Mouse (Mus musculus): ENCODE results near the gene Pfkfb2.

The Pfkfb2 gene

DNA sequence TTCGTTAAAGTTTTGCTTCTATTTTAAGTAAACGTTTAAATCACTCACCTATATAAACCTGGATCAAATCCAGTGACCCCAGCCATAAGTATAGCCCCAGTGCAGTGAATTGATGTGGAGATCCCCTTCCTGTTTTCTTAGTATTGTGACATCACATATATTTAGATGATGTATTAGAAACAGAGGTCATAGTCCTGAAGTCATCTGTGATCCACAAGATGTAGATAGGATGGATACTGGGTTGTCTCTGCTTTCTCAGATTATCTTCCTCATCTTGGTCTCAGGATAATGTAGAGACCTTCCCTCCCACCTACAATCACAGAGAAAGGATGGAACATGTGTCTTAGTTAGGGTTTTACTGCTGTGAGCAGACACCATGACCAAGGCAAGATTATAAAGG, at the start of gene Pfkfb2:
Gene Pfkfb2, minus strand, starts transcription at position 101 of the 400 bp plus-strand sequence.
- no peak for DNase-seq

DNA sequence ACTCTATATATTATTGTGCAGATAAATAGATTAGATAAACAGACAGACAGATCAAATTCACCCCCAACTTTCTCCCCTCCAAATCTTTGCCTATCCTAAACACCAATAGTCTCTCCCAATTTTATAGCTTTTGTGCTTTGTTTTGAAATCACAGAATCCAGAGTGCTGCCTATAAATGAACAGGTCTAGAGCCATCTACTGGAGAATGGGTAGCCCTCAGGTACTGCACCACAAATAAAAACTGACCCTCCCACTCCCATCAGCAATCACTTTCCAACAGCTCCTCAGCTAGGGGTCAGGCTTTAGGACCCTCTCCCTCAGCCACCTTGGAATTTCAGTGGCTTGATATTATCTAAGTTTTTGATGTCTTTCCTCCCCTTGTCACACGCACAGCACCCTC, 47.6 kb upstream of the Pfkfb2 start:
- no peak for DNase-seq

DNA sequence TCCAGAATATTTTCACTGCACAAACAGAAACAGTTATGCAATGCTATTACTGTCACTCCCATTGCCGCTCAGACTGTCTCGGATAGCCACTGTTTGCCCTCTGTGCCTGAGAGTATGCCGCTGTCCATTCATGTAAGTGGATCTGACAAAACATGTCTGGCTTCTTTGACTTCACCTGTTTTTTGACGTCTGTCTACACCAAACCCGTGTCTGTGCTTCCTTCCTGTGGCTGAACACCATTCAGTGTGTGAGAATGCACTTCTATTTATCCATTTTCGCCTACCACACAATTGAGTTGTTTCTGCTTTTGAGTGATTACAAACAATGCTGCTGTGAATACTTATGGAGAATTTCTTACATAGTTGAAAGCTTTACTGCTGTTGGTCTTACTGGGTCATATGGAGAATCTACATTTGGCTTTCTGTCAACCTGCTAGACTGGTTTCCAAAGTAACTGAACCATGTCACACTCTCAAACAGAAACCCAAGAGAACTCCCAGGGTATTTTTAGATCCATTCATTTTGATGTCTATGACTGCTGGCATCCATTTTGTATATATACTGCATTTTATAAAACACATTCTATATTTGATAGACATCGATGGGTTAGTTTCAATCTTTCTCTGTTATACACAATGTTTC, 46.8 kb upstream of the Pfkfb2 start:
- no peak for DNase-seq

DNA sequence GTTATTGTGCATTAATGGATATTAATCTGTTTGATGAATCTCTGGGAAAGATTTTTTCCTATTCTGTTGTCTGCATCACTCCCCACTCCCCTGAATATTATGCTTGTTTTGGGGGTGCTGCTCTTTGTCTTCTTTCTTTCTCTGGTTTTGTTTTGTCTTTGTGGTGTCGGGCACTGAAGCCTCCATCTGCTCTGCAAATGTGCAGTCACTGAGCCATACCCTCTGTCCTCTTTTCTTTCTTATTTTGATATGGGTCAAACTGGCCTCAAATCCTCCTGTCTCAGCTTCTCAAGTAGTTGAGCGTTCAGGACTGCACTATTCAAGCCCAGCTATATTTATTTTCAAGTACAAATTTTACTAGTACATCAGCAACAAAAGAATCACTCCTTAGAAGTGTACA, 46.2 kb upstream of the Pfkfb2 start:
- DNase-seq = no peak

DNA sequence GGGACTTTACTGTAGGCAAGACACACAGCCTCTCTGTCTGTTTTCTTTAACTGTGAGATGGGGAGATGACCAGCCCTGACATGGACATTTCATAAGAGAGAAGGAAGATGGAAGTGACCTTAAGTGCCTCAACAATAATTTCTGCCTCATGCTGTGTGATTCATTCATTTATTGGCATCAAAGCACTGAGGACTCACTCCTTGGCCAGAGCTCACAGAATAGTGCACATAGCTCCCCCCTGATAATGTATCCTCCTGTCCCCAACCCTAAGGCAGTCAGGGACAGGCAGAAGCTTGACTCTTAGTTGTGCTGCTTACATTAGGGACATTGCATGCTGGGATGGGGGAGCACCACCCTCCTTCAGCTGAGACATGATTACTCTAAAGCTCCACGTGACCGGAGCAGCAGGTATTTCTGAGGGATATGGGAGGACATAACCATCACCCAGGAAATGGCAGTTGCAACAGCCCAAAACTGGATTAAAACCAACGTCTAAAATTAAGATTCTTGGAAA, 42.0 kb upstream of the Pfkfb2 start:
- no peak for DNase-seq

DNA sequence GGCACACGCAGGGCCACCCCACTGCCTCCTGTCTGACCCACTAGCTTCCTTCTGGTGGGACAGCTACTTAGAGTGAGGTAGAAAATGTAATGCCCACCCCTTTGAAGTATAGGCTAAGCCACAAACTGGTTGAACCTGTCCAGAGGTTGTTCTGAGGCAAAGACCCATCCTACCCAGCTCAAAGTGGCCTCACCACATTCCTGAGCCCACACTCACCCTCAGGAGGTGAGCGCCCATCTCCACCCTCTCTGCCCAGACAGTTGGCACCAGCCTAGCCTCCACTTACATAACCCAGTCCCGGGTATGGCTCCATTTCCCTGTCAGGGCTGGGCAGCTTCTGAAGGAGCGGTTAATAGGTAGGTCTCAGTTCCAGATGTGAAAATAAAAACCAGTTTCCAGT, 41.4 kb upstream of the Pfkfb2 start:
- DNase-seq = peak in 1 of 2 experiments; percentile 20

DNA sequence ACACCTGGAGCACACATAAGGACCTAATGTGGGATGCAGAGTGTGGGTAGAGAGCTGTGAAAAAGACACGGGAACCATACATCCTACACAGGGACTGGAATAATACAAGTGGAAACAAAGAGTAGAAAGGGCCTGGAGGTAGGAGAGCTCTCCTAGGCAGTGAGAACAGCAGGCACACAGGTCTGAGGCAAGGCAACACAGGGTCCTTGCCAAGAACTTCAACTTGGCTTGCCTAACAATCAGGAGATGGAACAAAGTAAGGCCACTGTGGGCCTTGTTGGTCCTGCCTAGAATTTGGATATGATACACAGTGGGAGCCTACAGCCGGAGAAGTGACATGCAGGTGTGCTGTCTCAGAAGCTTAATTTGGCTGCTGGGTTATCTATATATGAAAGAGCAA, 40.9 kb upstream of the Pfkfb2 start:
- no peak for DNase-seq

DNA sequence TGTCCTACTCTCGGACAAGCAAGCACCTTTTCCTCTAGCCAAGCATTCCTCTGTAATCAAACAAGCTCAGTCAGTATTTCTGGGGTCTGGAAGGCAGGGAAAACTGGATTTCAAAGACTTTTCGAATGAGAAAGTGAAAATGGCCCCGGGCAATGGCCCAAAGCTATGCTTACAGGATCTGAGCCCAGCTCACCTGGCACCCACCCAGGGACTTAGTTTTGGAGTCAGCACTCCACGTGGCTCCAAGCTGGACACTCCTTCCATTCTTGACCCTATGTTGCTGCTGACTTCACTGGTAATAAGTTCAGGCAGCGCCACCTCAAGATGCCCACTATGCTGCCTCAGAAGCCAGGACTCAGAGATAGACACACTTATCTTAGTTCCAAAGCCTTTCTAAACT, 38.0 kb upstream of the Pfkfb2 start:
- DNase-seq = no peak

DNA sequence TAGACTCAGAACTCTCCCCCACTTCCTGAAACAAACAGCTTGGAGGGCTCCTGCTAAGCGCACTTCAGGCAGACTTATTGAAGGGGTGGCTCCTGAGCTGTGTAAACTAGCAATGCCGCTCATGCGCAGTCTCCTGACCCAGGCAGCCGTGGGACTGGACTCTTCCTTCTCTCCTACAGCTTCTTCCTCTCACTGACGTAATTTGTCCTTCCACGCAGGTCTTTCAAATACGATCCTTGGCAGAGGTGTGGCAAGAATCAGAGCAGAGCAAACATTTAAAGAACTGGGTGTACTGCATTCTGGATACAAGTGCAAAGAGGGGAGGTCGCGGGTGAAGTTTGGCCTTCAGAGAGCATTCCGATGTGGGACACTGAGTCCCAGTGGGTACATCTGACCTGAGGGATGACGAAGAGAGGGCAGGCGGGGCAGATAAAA, 35.0 kb upstream of the Pfkfb2 start:
- DNase-seq = no peak

DNA sequence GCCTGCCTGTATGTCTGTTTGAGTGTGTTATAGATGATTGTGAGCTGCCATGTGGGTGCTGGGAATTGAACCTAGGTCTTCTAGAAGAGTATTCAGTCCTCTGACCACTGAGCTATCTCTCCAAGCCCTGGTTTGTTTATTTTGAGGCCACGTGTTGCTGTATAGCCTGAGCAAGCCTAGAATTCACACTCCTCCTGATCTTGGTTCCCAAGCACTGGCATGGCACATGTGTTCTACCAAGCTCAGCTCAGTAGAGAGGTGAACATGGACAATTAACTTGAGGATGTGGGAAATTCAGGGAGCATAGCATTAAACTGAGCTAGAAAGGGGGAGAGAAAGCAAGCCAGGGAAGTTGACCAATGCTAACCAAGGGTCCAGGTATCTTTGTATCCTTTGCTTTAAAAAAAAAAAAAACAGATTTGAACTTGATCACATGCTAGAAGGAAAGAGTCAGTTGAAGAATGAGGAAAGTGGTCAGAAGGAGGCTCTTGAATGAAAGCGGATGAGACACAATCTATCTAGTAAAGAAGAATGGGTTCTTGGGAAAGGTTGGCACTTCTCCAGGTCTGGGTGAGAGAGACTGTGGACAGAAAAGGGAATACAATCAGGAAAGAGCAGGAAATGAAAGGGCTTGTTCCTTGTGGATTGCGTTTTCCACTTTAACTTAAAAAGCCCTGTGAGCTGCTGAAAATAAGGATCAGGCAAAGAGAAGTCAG, 33.1 kb upstream of the Pfkfb2 start:
- DNase-seq = no peak

DNA sequence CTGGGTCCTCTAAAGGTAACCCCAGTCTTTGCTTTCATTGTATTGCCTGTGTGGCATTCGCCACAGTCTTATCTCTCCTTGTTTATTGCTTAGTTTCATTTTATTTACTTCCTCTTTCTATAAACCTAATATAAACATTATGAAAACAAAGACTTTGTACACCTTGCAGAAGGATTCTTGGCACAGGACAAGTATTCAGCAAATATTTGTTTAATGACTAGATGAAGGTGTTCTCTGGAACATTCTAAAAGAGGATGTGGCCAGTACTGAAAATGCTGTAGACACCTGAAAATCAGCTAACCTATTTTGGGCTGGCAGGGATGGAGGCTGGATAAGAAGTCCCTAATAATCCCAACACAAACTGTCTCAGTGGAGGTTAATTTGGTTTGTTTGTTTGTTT, 32.5 kb upstream of the Pfkfb2 start:
- DNase-seq = no peak

DNA sequence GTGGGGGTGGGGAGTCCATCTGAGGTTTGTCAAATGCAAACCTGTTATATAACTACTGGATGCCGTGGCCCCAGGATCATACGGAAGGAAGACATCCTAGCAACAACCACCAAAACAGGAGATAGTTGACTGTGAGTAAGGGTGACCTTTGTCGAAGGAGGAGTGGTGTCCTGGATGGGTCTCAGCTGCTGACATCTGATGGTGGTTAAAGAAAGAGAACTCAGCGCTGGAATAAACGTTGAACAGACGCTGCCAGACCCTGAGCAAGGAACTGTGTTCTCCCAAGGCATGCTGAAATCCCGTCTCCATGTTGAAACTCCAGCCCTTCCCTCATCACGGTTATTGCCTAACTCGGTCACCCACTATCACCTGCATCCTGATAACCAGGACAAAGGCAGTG, 30.6 kb upstream of the Pfkfb2 start:
- no peak for DNase-seq

DNA sequence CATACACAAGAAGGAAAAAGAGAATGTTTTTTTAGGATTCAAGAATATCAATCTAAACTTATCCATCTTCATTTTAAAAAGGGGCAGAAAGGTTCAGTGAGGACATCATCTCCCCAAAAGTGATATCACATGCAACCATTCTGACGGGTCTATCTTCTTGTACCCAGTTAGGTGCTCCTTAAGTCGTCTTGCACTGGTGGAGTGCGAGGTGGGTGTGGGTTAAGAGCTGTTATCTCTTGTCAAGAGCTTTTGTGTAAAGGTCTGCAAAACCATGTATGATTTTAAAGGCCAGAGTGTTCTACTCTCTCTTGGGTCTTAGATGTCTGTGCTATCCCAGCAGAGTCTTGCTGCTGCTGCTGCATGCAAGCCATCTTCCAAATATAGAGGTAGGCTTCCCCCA, 17.8 kb upstream of the Pfkfb2 start:
- no peak for DNase-seq

DNA sequence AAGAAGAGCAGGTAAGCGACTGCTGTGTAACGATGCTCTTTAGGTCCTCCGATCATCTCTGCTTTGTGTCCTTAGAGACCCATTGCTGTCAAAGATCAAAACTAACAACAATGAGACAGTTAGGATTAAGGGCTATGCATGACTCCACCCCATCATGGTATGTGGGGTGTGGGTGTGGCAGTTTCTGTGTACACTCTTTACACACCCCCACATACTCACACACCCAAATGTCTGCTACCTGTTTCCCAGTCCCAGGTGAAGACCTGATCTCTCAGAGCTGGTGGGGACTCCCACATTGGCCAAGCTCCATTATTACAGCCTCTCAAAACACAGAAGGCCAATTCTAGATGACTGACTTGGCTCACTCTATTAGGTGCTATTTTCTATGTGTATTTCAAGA, 16.5 kb upstream of the Pfkfb2 start:
- no peak for DNase-seq

DNA sequence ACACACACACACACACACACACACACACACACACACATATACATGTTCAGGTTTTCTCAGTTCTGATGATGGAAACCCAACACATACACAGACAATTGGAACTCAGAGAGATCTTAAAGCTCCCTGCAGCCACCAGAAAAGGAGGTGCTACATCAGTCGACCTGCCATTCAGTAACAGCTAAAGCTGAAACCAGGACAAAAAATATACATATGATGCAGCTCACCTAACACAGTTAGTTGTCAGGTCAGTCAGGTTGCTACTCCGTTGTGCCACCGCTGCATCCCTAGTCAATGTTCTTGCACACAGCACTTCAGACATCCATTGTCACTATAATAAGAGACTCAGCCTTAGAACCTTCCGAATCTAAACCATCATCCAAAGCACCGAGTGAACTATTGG, 15.9 kb upstream of the Pfkfb2 start:
- no peak for DNase-seq

DNA sequence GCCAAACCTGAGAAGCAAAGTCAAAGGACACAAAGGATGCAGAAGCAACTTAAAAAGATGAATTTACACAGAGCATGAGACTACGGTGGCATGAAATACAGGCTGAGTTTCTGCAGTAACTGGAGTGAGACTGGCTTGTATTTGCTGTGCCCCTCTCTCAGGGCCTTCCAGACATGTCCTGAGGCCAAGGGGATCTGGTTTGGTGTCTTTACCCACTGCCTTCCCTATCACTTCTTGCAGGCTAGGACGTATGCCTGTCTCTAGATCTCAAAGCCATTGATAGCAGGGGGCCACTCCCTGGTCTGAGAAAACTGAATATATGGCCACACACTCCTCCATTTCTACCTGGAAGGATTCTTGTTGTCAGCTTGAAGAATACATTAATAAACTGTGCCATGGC, 15.2 kb upstream of the Pfkfb2 start:
- DNase-seq = no peak

DNA sequence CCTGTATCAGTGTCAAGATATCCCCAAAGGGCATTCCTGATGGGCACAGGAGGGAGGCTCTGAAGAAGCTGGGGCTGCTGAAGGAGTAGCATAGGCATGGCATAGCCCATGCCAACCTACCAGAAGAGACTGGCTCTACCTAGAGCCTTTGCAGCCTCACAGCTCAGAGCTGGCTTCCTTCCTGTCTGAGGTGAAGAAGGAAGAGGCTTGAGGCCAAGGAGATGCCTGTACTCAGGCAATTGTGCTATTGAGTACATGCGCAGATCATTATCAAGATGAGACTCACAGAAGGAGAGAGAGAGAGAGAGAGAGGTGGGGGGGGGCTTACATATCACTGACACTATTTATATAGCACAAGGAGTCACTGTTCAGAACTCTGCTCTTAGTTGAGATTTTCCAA, 14.7 kb upstream of the Pfkfb2 start:
- DNase-seq = no peak

DNA sequence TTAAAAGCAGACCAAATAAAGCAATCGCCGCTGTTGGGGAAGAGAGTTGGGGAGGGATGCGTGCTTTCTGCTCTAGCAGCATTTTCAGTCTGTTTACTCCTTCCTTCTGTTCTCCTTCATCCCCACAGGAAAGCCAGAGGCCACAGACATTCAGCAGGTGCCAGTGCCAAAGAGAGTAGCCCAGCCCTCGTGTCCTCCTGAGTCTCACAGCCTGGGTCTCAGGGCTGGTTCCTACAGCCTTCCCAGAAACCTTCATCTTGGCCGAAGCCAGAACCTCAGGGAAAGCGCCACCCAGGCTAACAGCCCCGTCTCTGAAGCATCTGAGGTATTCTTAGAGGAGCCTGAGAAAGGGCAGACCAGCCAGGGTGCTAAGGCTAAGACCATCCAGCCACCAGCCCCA, 13.1 kb upstream of the Pfkfb2 start:
- no peak for DNase-seq

DNA sequence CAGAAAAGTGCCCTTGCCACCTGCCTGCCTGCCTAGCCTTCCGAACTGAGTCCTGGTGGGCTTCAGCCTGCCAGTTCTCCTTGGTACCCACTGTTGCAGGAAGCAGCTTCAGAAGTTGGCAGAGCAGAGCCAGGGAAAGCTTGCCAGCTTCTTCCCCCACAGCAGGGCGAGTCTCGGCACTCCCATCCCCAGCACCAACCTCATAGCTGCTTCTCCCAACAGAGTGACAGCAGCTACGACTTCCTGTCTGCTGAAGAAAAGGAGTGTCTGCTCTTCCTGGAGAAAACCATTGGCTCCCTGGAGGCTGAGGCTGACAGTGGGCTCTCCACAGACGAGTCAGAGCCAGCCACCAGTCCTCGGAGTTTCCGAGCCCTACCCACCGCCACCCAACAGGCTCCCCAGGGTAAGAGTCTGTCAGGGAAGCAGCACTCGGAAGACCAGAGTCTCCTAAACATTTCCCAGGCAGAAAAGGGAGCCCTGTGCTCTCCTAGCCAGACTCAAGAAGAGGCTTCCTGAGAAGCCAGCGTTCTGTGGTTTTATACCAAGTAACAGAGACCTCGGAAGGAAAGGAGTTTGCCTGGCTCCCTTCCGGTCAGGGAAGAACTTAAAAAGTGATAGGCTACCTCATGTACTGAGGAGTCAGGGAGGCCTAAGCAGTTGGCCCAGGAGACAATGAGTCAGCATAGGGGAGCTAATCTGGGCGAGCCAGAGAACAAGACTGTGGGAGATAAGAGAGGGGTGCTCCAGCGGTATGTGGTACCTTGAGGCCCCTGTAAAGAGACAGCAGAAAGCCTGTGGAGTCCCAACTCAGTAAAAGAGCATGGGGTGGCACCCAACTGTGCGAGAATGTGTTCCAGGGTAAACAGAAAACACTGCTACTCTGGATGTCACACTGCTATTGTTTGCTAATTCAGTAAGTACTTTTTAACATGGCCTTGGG, 12.0 kb upstream of the Pfkfb2 start:
- no peak for DNase-seq

DNA sequence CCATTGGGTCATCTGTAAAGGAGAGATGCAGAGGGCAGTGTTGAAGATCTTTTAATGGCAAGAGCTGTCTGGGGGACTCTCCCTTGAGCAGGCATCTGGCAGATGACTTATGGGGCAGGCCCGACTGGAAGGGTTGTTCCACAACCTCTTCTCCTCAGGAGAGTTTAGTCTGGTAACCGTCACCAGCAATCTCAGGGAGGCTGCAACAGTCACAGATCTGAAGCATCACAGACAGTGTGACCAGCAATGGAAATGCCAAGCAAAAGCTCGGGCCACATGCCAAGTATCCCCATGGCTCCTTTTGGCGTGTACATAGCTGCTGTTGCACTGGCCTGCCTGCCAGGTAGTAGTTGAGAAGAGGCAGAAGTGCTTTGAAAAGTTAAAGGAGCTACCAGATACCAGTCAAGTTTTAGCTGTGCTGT, 11.2 kb upstream of the Pfkfb2 start:
- no peak for DNase-seq

DNA sequence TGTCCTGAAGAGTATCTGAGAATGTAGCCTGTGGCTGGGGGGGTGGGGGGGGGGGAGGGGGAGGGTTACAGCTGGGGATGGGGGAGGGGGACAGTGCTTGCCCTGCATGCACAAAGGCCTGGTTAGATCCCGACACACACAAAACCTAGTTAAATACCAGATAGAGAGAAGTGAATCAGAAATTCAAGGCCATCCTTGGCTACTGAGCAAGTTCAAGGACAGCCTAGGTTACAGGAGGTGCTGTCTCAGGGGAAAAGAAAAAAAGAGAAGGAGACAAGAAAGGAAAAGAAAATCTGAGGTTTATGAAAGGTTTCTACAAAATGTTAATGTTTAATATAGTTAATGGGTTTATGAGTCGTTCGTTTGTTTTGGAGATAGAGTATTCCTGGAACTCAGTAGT, 10.6 kb upstream of the Pfkfb2 start:
- DNase-seq = no peak

DNA sequence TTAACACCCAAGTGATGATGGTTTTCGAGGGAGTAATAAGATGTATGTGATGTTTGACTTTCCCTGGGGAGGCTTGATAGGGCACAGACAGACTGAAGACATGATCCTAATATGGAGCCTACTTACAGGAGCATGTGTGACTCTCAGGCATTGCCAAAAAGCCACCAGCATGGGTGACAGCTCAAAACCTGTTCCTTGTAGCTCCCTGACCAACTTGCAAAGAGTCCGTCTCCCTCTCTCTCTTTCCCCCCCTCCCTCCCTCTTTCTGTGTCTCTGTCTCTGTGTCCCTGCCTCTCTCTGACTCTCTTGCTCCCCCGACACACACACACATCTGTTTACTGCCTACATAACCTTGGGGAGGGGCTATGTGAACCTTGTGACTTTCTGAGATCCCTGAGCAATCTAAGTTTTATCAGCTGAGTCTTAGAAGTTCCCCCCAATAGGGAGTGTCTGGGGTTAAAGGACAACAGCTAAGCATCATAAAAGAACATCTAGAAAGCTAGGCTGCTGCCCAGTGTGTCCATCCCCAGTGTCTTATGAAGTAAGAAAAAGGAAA, 9.6 kb upstream of the Pfkfb2 start:
- DNase-seq = no peak

DNA sequence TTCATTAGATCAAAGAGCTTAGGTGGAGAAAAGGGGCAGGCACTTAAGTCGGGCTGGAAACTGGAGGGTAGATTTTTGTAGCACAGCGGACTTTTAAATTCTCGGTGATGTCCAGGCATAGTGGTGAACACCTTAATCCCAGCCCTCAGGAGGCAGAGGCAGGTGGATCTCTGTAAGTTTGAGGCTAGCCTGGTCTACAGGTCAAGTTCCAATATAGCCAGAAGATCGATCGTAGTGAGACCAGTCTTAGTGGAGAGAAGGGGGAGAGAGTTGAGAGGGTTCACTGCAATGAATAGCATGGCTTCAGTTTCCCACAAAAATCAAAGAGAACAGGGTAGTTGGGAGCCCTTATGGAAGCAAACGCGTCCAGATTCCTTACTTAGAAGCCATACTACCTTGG, 8.9 kb upstream of the Pfkfb2 start:
- no peak for DNase-seq

Data from kidney, adult 8-10 months (tissue).